Mouse (Mus musculus): ENCODE measurements at regions not wholly inside any gene's neighbourhood (a gene's known extent, or its start where the extent isn't known, plus 50 kb on each side); places are given as distances from the start of the nearest gene placed in this dataset.

DNA sequence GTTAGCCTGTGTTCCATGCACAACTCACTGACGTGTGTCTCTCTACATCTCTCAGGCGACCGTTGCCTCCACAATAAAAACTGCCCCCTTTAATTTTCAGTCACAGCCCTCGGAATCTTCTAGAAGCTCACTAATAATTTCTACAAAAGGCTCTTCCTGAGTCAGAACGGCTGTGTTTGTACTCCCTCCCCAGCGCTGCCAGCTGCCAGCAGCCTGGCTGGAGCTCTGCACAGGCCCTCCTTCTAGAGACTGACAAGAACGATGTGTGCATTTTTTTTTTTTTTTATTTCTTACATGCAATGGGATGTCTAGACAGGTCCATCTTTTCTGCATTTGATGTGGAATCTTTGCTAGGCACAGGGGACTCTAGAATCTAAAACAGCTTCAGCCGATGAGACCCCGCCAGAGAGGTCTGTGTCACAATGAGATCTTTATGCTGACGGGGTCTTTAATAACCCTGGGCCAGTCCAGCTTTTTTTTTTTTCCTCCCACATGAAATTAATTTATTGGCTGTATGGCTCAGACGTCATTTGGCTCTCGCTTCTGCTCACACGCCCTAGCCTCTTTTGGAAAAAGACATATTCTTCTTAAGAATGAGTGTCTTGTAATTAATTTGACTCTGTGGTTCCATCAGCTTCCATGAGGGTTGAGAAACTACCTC lies 185.8 kb upstream of the Zfp507 start:
- no peak for TF ChIP-seq POLR2A (IDR thresholded peaks at IDR 0.05; ENCODE audit: control insufficient read depth, extremely low read depth, insufficient read depth, low read length, poor library complexity)
- TF ChIP-seq CTCF (IDR thresholded peaks at IDR 0.05; ENCODE audit: borderline replicate concordance, control insufficient read depth, extremely low read depth, insufficient read depth, low read length, poor library complexity) = no peak

All from thymus, adult 2 months (tissue).